Mouse (Mus musculus): ENCODE measurements around the gene Dcaf12.

Dcaf12 gene

DNA sequence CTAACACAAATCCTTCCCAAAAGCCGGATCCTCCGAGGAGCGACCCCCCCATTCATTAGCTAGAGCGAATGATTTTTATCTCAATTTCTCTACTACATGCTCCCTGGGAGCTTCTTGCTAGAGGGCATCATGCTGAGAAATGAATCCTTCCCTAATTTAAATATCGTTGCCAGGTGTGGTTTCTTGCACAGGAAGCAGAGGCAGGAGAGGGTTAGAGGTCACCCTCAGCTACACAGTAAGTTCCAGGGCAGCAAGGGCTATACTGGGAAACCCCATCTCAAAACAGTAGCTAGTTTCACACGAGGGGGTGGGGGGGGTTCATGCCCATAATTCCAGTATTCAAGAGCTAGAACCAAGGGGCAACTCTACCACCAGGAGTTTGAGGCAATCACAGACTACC is 7.3 kb downstream of the Dcaf12 start:
- DNase-seq, result no peak

DNA sequence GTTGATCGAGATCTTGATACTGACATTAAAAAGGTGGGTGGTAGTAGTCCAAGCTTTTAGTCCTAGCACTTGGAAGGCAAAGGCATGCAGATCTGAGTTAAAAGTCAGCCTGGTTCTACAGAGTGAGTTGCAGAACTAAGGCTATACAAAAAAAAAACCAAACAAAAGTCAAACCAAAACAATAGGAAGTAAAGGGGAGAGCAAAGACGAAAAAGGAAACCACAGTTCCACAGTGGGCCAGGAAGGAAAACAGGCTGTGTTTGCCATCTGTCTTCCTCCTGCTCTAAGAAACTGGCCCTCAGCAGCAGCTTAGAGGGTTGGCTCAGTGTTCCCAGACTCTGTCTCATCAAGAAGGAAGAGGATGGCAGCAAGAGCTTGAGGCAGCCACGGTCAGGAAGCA is 10.4 kb downstream of the Dcaf12 start:
- DNase-seq, result peak; percentile 16

DNA sequence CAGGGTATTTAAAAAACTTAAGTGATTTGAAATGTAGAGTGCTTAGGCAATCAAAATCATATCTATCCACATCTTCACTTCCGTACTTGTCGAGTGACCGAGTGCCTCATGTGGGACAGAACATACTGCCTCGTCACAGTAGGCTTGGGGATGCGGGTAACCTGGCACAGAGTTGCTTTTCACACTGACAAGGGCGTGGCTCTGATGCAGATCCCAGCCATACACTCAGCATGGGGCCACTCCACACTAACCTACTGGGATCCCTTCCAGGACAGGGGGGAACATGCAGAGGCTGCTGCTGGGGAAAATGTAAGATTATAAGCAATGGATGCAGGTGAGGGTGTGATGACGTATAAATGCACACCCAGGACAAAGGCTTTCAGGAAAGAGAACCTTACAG is 11.0 kb downstream of the Dcaf12 start:
- no peak for DNase-seq

DNA sequence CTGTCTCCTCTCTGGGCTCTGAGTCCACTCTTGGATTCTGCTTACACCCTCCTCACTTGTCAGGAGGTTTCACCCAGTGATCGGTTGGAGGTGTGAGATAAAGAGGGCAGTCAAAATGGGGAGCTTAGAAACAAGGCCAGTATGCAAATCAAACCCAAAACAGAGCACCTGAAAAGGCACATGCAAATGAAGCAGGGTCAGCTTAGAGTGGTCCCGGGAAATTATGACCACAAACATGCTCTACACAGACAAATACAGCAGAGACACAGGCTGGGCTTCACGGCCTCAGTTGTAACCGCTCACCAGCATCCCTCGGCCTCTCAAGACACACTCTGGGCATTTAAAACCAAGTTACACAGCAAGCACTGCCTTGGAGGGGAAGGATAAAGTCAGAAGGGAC is 15.7 kb downstream of the Dcaf12 start:
- DNase-seq, result no peak

DNA sequence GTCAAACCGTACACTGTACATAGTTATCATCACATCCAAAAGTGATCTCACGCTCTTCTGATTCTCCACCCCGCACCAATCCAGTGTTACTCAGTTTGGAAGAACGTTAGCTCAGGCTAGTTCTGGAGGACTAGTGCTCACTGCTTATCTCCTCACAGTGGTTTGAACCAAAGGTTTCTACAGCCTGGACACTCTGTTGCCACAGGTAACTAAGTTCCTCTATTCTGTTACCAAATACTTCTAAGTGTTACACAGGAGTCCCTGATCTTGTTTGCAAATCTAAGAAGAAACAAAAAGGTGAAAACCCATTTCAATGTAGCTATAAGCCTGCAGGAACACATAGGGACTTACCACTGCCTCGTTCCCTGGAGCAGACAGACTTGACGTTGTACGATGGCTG is 18.7 kb downstream of the Dcaf12 start:
- DNase-seq, result no peak

DNA sequence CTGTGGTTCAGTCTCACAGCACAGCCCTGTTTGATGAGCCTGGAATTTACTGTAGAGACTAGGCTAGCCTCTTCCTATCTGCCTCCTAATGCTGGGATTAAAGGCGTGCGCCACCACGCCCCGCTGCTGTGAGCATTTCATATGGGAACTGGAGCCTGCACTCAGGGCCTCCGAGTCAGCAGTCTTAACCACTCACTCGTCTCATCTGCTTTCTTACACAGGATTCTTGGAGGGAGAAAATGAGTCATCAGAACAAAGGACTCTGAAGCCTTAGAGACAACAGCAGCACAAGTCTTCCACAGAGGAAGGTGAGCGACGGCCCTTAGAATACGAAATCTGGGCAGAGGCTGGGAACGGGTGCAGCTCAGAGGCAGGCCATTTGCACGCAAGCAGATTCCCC is 19.2 kb downstream of the Dcaf12 start:
- no peak for DNase-seq

DNA sequence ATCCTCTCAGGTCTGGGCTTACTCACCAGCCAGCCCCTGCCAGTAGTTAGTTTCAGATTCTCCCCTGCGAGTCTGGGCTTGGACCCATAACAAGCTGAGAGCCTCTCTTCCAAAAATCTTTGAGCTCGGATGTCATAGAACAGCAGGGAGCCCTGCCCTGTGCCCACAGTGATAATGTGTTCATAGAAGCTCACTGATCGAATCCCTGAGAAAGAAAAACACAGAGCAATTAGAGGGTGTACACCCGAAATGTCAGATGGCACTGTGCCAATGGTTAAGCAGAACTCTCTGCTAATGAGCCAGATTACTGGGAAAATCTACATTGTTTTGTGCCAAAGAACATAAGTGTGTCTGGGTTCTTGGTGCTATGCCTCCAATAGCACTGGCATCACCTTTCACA is 20.8 kb downstream of the Dcaf12 start:
- DNase-seq, result no peak

DNA sequence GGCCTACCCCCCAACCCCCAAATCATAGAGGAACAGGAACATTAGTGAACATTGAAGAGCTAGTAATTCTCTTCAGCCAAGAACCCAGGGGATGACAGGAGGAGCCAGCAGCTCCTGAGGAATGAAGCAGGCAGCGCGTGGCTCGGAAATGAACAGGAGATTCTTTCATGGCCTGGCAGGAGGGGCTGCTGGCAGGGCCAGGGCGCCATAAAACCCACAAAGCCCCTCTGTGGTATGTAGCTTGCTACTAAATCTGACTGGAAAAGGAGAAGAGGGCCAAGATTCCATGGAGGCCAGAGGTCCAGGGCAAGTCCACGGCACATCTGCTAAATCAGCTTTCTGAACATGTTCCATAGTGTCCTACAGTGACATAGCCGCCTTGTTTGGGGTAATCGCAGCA is 24.9 kb downstream of the Dcaf12 start:
- DNase-seq, result no peak

DNA sequence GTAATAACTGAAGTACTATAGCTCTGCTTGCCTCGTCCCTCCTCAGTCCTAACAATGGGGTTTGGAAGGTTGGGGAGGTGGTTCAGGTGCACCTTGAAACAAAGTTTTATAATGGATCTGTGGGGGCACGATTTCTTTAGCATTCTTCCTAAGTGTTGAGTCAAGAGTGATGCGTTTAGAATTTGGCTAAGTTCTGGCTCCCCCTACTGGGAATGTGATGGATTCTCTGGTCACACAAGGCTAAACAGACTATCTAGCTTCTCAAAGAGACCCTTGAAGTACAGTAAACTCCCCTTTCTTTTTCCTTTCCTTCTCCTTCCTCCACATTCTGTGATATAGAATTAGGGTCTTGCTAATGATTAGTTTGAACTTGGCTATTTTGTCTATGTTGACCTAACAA is 28.3 kb downstream of the Dcaf12 start:
- DNase-seq, result peak; percentile 50

DNA sequence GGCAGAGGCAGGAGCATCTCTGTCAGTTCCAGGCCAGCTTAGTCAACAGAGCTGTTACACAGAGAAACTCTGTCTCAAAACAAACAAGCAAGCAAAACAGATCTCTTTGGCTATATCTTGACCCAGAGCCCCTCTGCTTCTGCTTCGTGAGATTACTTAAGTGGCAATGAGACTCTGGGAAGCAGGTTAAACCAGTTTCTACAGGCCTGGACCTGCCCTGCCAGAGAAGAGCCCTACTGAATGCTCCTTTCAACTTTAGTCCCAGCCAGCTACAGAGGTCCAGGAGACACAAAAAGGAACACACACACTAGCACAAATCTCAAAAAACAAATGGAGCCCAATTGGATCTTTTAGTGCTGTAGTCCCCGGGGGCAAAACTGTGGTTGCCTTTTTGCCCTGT is 30.6 kb downstream of the Dcaf12 start:
- no peak for DNase-seq

DNA sequence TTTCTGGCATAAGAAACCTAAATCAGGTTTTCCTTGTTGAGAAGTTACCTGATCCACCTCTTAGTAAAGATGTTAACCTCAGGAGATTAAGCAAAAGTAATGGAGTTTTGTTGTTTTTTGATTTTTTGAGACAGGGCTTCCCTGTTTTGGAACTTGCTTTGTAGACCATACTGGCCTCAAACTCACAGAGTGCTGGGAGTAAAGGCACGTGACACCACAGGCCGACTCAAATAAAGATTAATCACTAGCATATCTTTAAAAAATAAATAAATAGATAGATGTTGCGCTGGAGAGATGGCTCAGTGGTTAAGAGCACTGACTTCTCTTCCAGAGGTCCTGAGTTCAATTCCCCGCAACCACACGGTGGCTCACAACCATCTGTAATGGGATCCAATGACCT is 38.8 kb downstream of the Dcaf12 start:
- no peak for DNase-seq

DNA sequence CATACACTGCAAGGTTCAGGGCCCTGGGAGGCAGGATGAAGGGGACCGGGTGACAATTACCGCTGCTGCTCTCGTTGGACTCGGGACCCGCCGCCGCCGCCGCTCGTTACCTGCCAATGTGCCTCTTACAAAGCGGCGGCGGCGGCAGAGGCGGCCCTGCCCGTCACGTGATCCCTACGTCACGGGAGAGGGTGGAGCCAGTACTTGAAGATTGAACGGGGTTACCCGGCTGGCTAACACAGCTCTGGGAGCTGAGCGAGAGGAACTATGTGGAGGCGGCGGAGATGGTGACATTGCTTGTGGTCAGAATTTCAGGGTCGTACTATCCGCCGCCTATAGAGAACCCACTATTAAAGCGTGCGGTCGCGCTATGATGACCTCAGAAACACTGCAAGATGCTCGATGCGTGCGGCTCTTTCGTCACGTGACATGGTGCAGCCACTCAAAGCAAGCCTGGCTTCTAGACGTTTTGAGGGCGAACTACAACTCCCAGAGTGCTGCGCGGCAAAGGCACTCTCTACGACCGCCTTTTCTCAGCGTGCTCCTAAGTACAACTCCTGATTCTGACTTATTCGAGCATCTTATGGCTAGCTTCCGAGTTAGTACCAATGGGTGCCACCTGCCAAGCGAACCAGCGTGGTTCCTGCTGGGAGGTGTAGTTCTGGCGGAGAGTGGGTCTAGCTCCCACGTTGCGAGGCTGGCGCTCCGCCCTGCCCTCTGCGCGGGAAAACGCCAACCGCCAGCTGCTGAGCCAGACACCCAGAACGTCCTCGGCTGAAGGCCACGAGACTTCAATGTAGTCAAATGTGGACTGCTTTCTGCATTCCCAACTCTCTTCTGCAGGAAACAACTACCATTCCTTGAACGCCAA is 39.5 kb downstream of the Dcaf12 start, which contains the start of gene Ubap2:
Gene Ubap2 (minus strand): TSS at position 165 of the 871 bp plus-strand sequence.
- peak; percentile 97 for DNase-seq

DNA sequence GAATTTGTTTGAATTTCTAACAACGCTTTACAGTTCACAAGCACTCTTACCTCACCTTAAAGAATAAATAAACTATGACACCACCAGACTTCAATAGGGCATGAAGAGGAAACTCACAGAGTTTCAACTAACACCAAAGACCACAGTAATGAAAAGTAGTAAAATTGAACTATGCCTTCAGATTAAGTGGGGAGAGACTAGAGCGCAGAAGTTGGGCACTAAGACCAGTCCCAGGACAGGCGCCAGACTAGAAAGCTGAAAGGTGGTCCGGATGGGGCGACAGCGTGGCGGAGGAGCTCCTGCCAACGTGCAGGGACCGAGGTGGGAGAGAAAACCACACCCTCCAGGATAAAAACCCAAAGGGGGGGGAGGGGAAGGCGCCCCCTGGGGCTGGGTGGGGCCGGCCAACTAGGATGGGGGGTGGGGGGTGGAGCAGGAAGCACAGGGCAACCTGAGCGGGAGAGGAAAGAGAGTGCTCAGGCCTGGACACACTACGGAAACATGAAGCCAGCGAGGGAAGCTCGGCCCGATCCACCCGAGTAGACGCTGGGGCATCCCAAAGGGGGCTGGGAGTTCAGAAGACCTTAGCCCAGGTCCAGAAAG is 40.2 kb downstream of the Dcaf12 start:
- no peak for DNase-seq

DNA sequence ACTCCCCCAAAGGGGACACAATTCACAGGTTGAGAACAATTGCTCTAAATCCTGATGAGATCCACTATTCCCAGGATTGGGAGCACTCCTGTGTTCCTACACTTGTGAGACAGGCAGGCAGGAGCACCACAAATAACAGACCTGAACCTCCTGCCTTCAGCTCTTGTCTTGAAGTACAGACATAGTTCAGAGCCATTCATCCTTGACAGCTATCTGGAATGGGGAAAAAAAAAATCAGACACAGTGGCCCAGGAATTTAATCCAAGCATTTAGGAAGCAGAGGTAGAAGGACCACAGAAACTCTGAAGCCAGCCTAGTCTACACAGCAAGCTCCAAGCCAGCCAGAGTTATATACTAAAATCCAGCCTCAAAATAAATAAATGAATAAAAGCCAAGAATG is 46.6 kb downstream of the Dcaf12 start:
- DNase-seq, result no peak

DNA sequence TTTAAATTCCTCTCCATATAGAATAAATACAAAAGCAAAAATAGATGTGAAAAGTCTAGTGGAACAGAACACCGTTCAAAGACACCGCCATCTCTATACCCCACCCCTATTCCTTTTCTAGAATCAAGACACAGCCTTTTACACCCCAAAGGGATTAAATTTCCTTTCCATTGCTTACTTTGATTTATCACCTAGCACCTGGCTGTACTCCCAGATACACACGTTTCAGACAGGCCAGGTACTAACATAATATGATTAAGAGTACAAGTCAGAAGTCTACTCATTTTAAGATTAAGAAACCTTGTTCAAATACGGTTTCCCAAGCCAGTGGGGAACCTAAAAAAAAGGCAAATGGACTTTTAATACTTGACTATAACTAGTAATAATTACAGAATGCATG is 48.3 kb downstream of the Dcaf12 start:
- DNase-seq, result no peak

DNA sequence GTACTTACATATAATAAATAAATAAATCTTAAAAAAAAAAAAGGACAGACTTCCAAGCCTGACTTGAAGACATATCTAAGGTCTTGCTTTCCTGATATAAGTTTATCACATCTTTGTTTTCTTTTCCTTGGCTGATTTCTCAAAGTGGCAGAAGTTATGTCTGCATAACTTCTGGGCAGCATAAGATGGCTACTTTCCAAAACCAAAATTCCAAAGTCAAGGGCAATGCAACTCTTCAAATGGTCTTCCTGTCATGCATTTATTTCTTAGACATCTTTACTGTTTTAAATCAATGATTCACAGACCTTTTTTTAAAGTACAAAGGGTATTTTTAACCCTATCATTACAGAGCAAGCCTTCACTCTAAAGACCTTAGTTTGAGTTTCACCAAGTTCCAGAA is 54.0 kb downstream of the Dcaf12 start:
- no peak for DNase-seq

DNA sequence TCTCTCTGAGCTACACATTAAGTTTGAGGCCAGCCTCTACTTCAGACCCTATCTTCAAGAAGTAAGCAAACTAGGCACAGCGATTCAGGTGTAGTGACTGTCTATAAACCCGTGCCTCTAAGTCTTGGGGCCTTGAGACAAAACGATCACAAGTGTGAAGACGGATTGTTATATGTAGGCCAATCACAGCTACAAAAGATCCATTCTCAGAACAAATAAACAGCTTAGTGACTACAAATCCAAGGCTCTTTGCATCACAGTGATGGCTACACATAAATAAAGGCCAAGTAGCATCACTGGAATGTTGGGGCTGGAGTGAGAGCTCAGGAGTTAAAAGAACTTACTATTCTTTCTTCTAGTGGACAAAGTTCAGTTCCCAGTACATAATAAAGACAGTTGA is 55.7 kb downstream of the Dcaf12 start:
- no peak for DNase-seq

DNA sequence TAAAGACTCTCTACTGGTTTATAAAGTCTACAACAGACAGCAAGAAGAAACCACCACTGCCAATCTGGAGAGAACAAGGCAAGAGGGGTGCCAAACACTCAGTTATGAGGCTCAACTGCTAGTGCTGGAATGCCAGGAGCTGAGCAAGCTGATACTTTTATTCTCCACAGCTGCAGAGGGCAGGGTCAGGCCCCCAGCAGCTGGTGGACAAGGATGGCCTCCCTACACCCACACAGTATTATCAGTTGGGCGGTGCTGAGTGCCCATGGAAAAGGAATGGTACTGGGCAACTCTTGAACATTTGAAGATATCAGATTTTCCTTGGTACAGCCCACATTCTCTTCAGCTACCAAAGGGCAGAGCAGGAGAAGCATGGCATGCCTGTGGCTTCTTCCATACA is 56.9 kb downstream of the Dcaf12 start:
- DNase-seq, result no peak

DNA sequence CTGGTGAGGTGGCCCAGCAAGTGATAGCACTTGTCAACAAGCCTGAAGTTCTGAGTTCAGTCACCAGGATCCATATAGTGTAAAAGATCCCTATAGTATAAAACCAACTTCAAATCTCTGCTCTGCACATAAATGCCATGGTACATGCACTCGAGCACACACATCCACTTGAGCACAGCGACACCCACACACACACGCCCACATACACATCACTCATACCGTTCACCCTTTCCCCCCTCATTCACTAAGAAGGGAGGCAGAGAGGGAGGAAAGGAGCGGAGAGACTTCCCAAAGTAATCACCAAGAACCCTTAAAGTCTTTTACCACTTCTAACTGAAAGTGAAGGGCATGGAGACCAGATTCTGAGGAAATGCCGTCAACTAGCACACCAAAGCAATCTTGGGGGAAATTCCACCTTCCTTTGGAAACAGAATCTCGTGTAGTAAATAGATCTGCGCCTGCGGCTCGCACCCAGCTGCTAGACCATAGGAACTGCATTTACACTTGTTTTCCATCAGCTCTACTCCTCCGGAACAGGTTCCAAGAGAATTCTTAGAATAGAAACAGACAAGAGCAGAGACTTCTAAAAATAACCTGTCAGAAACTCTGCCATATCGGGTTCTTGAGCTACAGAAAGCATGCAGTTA is 59.0 kb downstream of the Dcaf12 start:
- no peak for DNase-seq

DNA sequence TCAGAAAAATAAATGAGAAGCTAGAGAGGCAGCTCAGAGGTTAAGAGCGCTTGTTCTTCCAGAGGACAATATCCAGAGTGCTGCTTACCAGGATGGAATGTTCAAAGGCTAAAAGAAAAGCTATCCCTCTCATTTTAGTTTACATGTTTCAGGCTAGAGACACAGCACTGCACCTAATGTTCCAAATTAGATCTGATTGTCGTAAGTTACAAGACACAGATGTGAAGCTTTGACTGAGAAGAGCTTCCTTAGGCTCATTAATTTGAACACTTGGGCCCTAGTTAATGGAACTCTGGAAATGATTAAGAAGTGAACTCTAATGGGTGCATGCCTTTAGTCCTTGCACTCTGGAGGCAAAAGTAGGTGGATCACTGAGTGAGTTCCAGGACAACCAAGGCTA is 60.9 kb downstream of the Dcaf12 start:
- no peak for DNase-seq

DNA sequence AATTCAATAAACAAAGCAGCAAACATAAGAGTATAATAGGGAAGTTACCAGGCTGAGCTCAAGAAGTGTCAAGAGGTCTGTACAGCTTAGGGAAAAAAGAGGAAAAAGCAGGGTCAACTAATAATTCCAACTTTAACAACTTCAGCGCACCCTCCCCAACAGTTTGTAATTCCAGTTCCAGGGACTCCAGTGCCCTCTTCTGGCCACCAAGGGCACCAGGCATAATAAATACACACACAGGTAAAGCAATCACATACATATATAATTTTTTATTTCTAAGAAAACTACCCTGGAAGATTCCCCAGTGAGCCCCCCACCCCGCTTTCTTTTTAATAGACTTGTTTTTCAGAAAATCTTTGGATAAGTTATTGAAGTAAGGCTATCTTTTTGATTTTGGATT is 69.3 kb downstream of the Dcaf12 start:
- DNase-seq, result no peak

Data from thymus, postnatal 14 days (tissue).